Mouse (Mus musculus) gastrocnemius, postnatal 4 days (tissue): ENCODE data around the gene Tmem107. TPM values are rescaled to one million over a fixed set of nuclear protein-coding genes. Genes with fewer than 3 reads are reported as not detected.

Experiments
- DNase-seq, 2 experiments: peaks; one replicate each; pipeline ENCODE4 v3.0.0; 2021 to 2022; ENCODE audit warnings: low spot score in 2 of 2, mixed read lengths in 2 of 2
- total RNA-seq, 2 experiments: library from RNA; stranded (reverse); gene quantifications; 2 replicates each; pipeline ENCODE4 v1.2.3; 2021

Gene Tmem107
- total RNA-seq, 2 experiments from 2014 or later: 11.7 to 14.3 TPM

DNA sequence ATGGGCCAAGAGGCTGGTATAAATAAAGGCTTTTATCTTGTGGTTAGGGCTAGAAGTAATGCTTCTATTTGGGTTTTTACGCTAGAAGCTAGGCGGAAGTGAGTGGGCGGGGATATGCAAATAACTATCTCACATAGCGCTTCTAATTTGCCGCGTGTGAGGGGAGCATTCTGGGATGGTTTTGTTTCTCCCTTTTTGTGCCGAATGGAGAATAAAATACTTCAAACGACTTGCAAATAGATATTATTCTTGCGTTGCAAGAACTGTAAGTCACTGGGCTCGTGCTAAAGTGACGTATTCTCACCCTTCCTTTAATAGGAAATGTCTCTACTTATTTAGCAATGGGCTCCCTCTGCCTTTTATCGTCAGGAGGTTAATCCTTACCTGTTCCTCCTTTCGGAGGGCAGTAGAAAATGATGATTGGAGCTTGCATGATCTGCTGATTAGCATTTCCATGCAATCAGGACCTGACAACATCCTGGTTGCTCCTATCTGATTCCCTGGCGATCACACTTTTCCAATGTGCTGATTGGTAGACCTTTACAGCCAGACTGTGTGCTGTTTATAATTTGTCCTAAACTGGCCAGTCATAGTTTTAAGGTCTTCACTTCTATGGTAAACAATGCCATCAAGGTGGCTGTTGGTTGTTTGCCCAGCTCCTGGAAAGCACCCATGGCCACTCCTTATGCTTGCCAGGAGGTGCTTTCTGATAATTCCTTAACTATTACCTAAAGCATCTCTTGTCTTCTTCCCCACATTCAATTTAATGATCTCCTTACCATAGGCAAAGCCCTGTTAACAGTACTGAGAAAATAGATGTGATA lies 2.7 kb downstream of the Tmem107 start:
- peak in 1 of 2 experiments; percentile 81 for DNase-seq

DNA sequence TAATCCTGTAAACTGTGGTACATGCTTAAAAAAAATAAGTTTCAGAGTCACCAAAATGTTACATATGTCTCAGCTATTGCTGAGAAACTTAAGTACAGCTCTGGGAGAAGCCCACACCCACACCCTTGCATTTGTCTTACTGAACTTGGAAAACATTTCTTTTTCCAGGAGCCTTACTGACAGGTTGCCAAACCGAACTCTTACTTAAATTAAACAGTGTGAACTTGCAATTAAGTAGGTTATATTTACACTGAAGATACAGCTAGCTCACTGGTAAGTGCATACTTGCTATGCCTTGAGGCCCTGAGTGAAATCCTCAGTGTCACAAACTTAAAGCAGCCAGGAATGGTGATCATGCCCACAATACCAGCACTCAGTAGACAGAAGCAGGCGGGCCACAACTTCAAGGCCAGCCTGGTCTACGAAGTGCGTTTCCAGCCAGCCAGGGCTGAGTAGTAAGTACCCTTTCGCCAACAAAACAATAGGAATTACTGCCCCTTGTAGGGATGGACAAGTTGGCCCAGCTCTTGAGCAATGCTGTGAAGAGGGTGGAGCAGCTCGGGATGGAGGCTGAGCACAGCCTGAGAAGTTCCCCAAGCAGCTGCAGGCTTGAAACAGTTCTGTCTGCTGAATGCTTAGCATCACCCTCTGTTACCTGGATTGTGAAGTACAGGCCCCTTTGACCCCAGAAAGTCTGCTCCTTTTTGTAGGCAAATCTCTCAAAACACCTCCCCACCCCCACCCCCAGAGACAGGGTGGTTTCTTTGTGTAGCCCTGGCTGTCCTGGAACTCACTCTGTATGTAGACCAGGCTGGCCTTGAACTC lies 3.6 kb downstream of the Tmem107 start:
- DNase-seq: no peak

GRCm38 (mm10) chr11:69074776-69075069 lies 4.1 kb downstream of the Tmem107 start:
- DNase-seq: no peak

GRCm38 (mm10) chr11:69075764-69076479 lies 5.3 kb downstream of the Tmem107 start:
- no peak for DNase-seq

GRCm38 (mm10) chr11:69076572-69076971 lies 6.0 kb downstream of the Tmem107 start:
- DNase-seq: no peak

GRCm38 (mm10) chr11:69077316-69077715 lies 6.7 kb downstream of the Tmem107 start:
- no peak for DNase-seq

DNA sequence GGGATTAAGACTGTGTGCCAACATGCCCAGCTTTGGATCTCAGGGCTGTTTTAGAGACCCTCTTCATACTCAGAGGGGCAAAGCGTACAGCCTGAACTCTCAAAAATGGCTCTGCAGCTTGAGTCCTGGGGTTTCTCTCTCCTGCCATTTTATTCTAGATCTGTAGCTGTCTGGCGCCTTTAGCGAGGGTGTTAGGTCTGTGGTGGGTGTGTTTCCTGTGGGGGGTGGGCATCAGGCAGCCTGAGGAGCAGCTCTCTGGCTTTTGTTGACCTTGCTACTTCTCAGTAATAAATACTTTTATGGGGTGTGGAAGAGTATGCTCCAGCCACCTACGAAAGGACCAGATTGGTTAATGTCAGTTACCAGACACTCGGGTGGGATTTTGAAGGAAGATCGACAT lies 7.4 kb downstream of the Tmem107 start:
- DNase-seq: no peak

DNA sequence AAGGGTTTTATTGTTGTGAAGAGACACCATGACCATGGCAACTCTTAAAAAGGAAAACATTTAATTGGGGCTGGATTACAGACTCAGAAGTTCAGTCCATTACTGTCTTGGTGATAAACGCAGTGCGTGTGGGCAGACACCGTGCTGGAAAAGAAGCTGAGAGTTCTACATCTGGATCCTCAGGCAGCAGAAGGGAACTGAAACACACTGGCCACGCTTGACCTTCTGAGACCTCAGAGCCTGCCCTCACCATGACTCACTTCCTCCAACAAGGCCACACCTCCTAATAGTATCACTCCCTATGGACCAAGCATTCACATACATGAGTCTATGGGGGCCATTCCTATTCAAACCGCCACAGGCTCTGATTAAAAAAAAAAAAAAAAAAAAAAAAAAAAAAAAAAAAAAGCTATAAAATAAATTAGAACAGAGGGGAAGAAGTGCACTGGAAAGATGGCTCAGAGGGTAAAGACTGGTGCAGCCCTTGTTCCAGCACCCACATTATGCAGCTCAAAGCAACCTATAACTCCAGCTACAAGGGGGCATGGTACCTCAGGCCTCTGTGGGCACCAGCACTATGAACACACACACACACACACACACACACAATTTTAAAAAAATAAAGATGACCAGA lies 8.3 kb downstream of the Tmem107 start:
- no peak for DNase-seq

DNA sequence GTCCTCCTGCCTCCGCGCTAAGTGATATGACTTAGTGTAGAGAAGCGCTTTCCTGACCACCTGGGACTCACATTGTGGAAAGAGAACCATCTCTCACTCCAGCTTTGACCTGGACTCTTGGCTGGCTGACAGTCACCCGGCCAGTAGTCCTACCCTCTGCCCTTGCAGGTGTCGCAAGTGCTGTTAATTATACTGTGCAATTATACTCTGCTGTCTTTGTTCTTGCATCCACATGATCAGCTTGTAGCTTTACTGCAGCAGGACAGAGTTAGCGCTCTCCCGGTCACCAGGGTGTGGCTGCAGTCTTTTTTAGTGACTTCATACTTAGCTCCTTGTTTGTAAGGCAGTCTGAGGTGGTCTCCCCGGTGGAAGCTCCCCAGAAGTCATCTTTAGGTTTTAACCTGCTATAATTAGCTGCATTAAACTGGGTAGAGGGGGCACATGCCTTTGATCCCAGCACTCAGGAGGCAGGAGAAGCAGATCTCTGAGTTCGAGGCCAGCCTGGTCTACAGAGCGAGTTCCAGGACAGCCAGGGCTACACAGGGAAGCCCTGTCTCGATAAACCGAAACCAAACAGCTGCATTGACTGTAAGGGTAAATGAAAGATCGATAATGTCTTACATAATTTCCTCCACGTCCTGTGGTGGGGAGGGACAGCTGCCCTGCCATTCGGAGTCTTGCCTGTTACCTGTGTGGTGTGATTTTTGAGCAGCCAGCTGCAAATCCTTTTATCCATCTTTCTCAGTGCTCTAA lies 9.7 kb downstream of the Tmem107 start:
- no peak for DNase-seq

- DNase-seq: no peak
Measured at GRCm38 (mm10) chr11:69080855-69081222, 10.2 kb downstream of the Tmem107 start.

GRCm38 (mm10) chr11:69081613-69082012 lies 11.0 kb downstream of the Tmem107 start:
- DNase-seq: no peak

- DNase-seq: no peak
Measured at GRCm38 (mm10) chr11:69085608-69086007, 15.0 kb downstream of the Tmem107 start.

DNA sequence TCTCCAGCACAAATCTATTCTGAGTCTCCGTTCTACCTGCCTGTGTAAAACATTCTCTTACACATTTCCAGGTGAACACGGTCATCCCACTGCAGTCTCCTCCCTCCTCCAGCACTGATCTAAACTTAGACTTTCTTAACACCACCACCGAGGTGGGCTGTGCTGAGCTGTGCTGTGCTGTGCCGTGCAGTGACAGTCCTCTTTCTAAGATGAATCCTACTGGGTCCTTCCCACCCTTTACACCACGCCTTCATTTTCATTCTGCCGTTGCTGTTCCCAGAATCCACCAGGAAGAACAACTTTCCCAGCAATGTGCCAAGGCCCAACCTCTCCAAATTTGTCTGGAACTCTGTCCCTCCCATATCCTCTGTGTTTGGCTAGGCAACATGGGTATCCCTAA lies 15.8 kb downstream of the Tmem107 start:
- peak in 1 of 2 experiments; percentile 22 for DNase-seq

DNA sequence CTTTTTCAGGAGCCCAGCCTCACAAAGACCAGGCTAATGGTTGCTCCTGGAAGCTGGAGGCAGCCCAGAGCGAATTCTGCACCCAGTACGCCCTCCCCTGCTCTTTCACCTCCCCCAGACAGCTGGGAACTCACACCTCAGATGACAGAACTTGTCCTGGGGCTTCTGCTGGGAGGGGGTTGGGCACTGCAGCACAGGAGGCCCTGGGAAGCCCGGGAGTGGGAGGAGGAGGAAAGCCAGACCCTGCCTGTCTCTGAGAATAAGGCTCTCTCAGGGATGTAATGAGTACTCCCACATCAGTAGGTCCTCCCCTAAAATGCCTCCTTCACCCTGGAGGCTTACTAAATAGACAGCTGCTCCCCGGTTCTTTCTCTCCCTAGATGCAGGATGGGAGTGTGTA lies 16.5 kb downstream of the Tmem107 start:
- DNase-seq: peak in 1 of 2 experiments; percentile 38

DNA sequence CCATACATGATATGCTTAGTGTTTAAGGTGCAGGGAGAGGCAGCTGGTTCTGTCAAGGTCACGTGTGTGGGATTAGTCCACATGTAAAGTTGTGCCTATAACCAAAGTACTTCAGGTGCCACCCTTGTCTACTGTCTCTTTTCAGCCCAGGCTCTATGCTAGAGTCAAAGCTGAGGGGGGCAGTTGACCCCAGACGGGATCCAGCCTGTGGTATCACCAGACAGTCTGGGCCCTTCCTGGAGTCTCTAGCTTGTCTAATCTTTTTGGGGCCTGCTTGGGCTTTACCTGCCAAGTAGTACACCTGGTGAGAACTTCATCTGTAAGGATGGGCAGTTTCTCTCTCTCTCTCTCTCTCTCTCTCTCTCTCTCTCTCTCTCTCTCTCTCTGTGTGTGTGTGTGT lies 17.0 kb downstream of the Tmem107 start:
- DNase-seq: no peak

DNA sequence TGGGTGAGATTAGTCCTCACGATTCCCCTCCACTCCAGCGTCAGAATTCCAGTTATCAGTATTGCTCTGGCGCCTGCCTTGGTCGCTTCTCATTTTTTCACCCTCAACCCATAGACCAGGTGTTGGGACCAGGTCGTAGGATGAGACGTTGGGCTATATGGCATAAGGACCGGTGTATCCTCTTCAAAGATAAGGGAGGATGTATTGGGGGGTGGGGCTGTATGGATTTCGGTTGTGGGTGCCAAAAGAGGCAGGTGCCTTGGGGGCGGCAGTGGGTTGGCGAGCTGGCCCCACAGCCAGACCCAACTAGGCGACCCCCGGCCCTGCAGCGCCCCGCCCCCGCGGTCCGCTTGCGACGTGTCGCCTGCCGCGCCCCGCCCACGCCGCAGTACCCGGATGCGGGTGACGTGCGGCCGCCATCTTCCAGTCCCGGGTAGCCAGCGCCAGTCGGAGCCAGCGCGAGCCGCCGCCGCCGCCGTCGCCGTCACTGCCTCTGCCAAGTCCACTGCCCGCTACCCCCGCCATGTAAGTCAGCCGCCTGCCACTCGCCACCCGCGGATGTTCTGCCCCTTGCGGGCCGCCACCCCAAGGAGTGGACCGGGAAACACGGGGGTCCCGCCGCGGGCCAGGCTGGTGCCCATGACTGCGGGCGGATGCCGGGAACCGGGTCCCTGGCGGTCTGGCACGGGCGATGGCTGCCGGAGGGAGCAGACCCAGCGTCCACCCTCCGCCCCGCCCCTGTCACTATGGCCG lies 17.7 kb downstream of the Tmem107 start, which contains the start of gene Vamp2:
Gene Vamp2 (plus strand): TSS at position 388 of the 753 bp plus-strand sequence.
- peak; percentile 89 to 92 for DNase-seq

- no peak for DNase-seq
Measured at GRCm38 (mm10) chr11:69088856-69089615, 18.4 kb downstream of the Tmem107 start.

- peak in 1 of 2 experiments; percentile 10 for DNase-seq
Measured at GRCm38 (mm10) chr11:69089616-69090290, 19.1 kb downstream of the Tmem107 start.
